8 mouse cellular contexts compared by ENCODE assay signal in genomic region chr14:26637851-26638707, GRCm38 (mm10). TPM values are rescaled to one million over a fixed set of nuclear protein-coding genes. Genes with fewer than 3 reads are reported as not detected.
DNase-seq lines count a peak whose midpoint lies in the region; ATAC-seq lines count a peak whose summit lies in the region.

TSS of gene Arf4 (plus strand) at chr14:26638074.

- peak within 1 kb of the TSS; percentile 99 for H3K27ac ChIP-seq in heart, embryonic 10.5 days
- H3K27ac ChIP-seq in kidney, embryonic 15.5 days: peak within 1 kb of the TSS; percentile 98

- peak within 1 kb of the TSS; percentile 93 for H3K4me3 ChIP-seq in heart, embryonic 10.5 days
- peak within 1 kb of the TSS; percentile 95 for H3K4me3 ChIP-seq in kidney, embryonic 15.5 days (replicated peaks)

- no peaks in the 10 kb centered on the region for H3K36me3 ChIP-seq in heart, embryonic 10.5 days
- H3K36me3 ChIP-seq in kidney, embryonic 15.5 days: peaks cover 7% of the 10 kb centered on the region

- peak within 1 kb of the TSS; percentile 70 for H3K4me2 ChIP-seq in kidney, embryonic 15.5 days

- H3K9ac ChIP-seq in kidney, embryonic 15.5 days: peak within 1 kb of the TSS; percentile 90

- no peaks in the 10 kb centered on the region for H3K27me3 ChIP-seq in heart, embryonic 10.5 days (ENCODE audit: insufficient read depth, poor library complexity, severe bottlenecking)
- H3K27me3 ChIP-seq in kidney, embryonic 15.5 days: no peaks in the 10 kb centered on the region

- H3K9me3 ChIP-seq in heart, embryonic 10.5 days: no peaks in the 10 kb centered on the region
- H3K9me3 ChIP-seq in kidney, embryonic 15.5 days (replicated peaks): no peaks in the 10 kb centered on the region

- ATAC-seq in erythroblast, adult 5-6 weeks (replicated peaks; ENCODE audit: low FRiP score, poor library complexity, severe bottlenecking): peak; percentile 96
- ATAC-seq in kidney, embryonic 15.5 days (replicated peaks; ENCODE audit: low FRiP score): peak; percentile 99
- peak; percentile 99 for ATAC-seq in monocyte, adult 5-6 weeks (replicated peaks; ENCODE audit: insufficient number of reproducible peaks, low FRiP score, low TSS enrichment, poor library complexity, severe bottlenecking)

- peaks cover 12% of the 10 kb centered on the region; the same call in 1 of the 2 replicates for H3K4me1 ChIP-seq in heart, embryonic 10.5 days
- peaks cover 19% of the 10 kb centered on the region for H3K4me1 ChIP-seq in kidney, embryonic 15.5 days

- WGBS in heart, embryonic 10.5 days: under 1% methylated on average over 83 of the region's 83 CpGs
- WGBS in kidney, embryonic 15.5 days: under 1% methylated on average over 83 of the region's 83 CpGs

- peak; percentile 97 to 98 for DNase-seq in B cell, adult 2 months
- peak; percentile 100 for DNase-seq in brain, adult 2 months (ENCODE audit: low read depth, low spot score)
- peak; percentile 100 for DNase-seq in heart, embryonic 10.5 days (ENCODE audit: low spot score)
- peak; percentile 98 for DNase-seq in liver
- DNase-seq in spleen, postnatal 4 days (ENCODE audit: low spot score in 2 of 2): peak; percentile 97 to 98

RNA-seq across cellular contexts. Expression of gene Arf4, which starts in this region (rescaled TPM):
- 66.7 and 100 TPM in 2 replicates for total RNA-seq in erythroblast, adult 5-6 weeks (2015; ENCODE audit: low replicate concordance)
- 10.5 and 37.7 TPM in 2 replicates for total RNA-seq in erythroblast, adult 5-6 weeks (2017; ENCODE audit: low replicate concordance)
- 431 and 507 TPM in 2 replicates for polyA plus RNA-seq in heart, embryonic 10.5 days (2016; fragmentation: Nextera tagmentation; extraction: Ambion mirVana)
- 594 and 610 TPM in 2 replicates for polyA plus RNA-seq in kidney, embryonic 15.5 days (2015; fragmentation: Nextera tagmentation; extraction: Ambion mirVana)
- total RNA-seq in monocyte, adult 5-6 weeks (2017): 125 to 462 TPM (median 150 TPM) in 3 replicates

Comparison
In these comparisons a context has a peak if more than half of its experiments do, and no peak if none do; other contexts are left out.
1. Peak in every context shown above with its lines: DNase-seq, ATAC-seq, H3K4me3 ChIP-seq and H3K27ac ChIP-seq.